8 mouse cellular contexts compared by ENCODE assay signal in genomic region chr2:134549770-134550169, GRCm38 (mm10). TPM values are rescaled to one million over a fixed set of nuclear protein-coding genes. Genes with fewer than 3 reads are reported as not detected.
DNase-seq lines count a peak whose midpoint lies in the region; ATAC-seq and TF ChIP-seq lines count a peak whose summit lies in the region.

No protein-coding gene starts in this region.

- no peak overlapping the region for H3K9ac ChIP-seq in liver, embryonic 11.5 days (ENCODE audit: low read depth, low read length)
- H3K9ac ChIP-seq in neural tube, embryonic 14.5 days (replicated peaks; ENCODE audit: low read depth, low read length), result no peak overlapping the region

- intact Hi-C loops in gastrocnemius, adult 2 months (cut with DNase I), result loop anchor here (2.0 to 5.0 kb wide), 2 partner anchors 128 to 779 kb away; no protein-coding TSS in a partner anchor

- WGBS in liver, embryonic 11.5 days, result 23% methylated on average over 4 of the region's 4 CpGs
- 23% methylated on average over 4 of the region's 4 CpGs for WGBS in neural tube, embryonic 14.5 days

- H3K4me1 ChIP-seq in liver, embryonic 11.5 days (replicated peaks; ENCODE audit: control insufficient read depth, insufficient read depth, low read length), result no peaks in the 10 kb centered on the region
- no peaks in the 10 kb centered on the region for H3K4me1 ChIP-seq in neural tube, embryonic 14.5 days (ENCODE audit: control insufficient read depth, insufficient read depth, low read length)

- H3K36me3 ChIP-seq in liver, embryonic 11.5 days (ENCODE audit: control insufficient read depth, insufficient read depth, low read length), result no peaks in the 10 kb centered on the region
- H3K36me3 ChIP-seq in neural tube, embryonic 14.5 days (ENCODE audit: control insufficient read depth, insufficient read depth, low read length), result no peaks in the 10 kb centered on the region

- H3K27me3 ChIP-seq in liver, embryonic 11.5 days (replicated peaks; ENCODE audit: control insufficient read depth, insufficient read depth, low read length), result no peaks in the 10 kb centered on the region
- no peaks in the 10 kb centered on the region for H3K27me3 ChIP-seq in neural tube, embryonic 14.5 days (ENCODE audit: control insufficient read depth, insufficient read depth, low read length)

- no peak overlapping the region for H3K27ac ChIP-seq in liver, embryonic 11.5 days (ENCODE audit: low read depth, low read length)
- H3K27ac ChIP-seq in gastrocnemius, adult 2 months, result no peak overlapping the region
- H3K27ac ChIP-seq in neural tube, embryonic 14.5 days (ENCODE audit: low read depth, low read length), result no peak overlapping the region

- DNase-seq in liver (peak; percentile 54), NIH3T3 (ENCODE audit: low read depth) (peak; percentile 89)
- no peak for DNase-seq in liver, embryonic 11.5 days (ENCODE audit: low spot score)
- peak; percentile 60 for DNase-seq in cerebellum, adult 9-10 months
- peak; percentile 50 for DNase-seq in gastrocnemius, adult 2 months
- peak; percentile 71 to 73 for DNase-seq in left cerebral cortex, adult 18-20 months (ENCODE audit: low spot score in 2 of 2)

- H3K4me2 ChIP-seq in liver, embryonic 11.5 days, result no peak overlapping the region
- no peak overlapping the region for H3K4me2 ChIP-seq in neural tube, embryonic 14.5 days (ENCODE audit: low read depth, low read length)

- TF ChIP-seq CTCF in gastrocnemius, adult 2 months (IDR thresholded peaks at IDR 0.05), result peak; percentile 77

- H3K9me3 ChIP-seq in liver, embryonic 11.5 days (ENCODE audit: control insufficient read depth, low read length), result no peaks in the 10 kb centered on the region
- no peaks in the 10 kb centered on the region for H3K9me3 ChIP-seq in neural tube, embryonic 14.5 days (ENCODE audit: control insufficient read depth, low read length)

- H3K4me3 ChIP-seq in liver, embryonic 11.5 days (ENCODE audit: low read depth, low read length), result no peak overlapping the region
- no peak overlapping the region for H3K4me3 ChIP-seq in gastrocnemius, adult 2 months
- no peak overlapping the region for H3K4me3 ChIP-seq in neural tube, embryonic 14.5 days (ENCODE audit: low read depth, low read length)

- no peak for ATAC-seq in liver, embryonic 11.5 days (replicated peaks; ENCODE audit: low FRiP score)
- peak; percentile 41; the same call in 1 of the 2 replicates for ATAC-seq in neural tube, embryonic 14.5 days (ENCODE audit: low read depth)
- ATAC-seq in inflammation-experienced regulatory T-cells, adult 6 months, result no peak

RNA-seq across cellular contexts. Expression of gene Hao1, which starts 4.4 kb away (rescaled TPM):
- polyA plus RNA-seq in liver, embryonic 11.5 days (2014; fragmentation: Nextera tagmentation; extraction: Ambion mirVana), result not detected in 2 replicates
- not detected for total RNA-seq in gastrocnemius, adult 2 months (2021)
- not detected for total RNA-seq in left cerebral cortex, adult 18-20 months (2021)
- 0.16 TPM in 1 of 2 replicates, not detected in the other for polyA plus RNA-seq in neural tube, embryonic 14.5 days (2014; fragmentation: Nextera tagmentation; extraction: Ambion mirVana)
- not detected for polyA plus RNA-seq in inflammation-experienced regulatory T-cells, adult 6 months (2017; shearing (Covaris generic))
